Mouse (Mus musculus): ENCODE measurements around the gene Itgbl1. TPM values are rescaled to one million over a fixed set of nuclear protein-coding genes. Genes with fewer than 3 reads are reported as not detected.
"Not testable (repeated sequence)": the region's sequence is repeated elsewhere in the genome, so short reads cannot be mapped to it uniquely, and the experiment has no call there.

The Itgbl1 gene
- 0.31 and 0.58 TPM in 2 replicates for polyA plus RNA-seq (2016; fragmentation: Nextera tagmentation; extraction: Ambion mirVana)

GRCm38 (mm10) chr14:123659921-123660385 lies at the start of gene Itgbl1:
Gene Itgbl1, plus strand, starts transcription at chr14:123659971.
- no peaks in the 10 kb centered on the region for H3K9me3 ChIP-seq (replicated peaks)
- no peak within 1 kb of the TSS for H3K4me3 ChIP-seq
- H3K27ac ChIP-seq (replicated peaks): no peak within 1 kb of the TSS
- WGBS: 26% methylated on average over 7 of the region's 7 CpGs
- no peaks in the 10 kb centered on the region for H3K36me3 ChIP-seq
- peak; percentile 38 for DNase-seq (ENCODE audit: low spot score)
- no peaks in the 10 kb centered on the region for H3K27me3 ChIP-seq (ENCODE audit: low read depth, poor library complexity, severe bottlenecking)
- H3K4me1 ChIP-seq: peaks cover 12% of the 10 kb centered on the region

GRCm38 (mm10) chr14:123622969-123623368 lies 36.8 kb upstream of the Itgbl1 start:
- Histone ChIP-seq H3K4me3 (no peak overlapping the region), H3K9me3 (replicated peaks) (no peaks in the 10 kb centered on the region), H3K27me3 (ENCODE audit: low read depth, poor library complexity, severe bottlenecking) (peaks cover 16% of the 10 kb centered on the region), H3K27ac (replicated peaks) (no peak overlapping the region; the same call in 1 of the 2 replicates), H3K4me1 (peaks cover 30% of the 10 kb centered on the region), H3K36me3 (no peaks in the 10 kb centered on the region)
- 38% methylated on average over 1 of the region's 1 CpGs for WGBS
- no peak for DNase-seq (ENCODE audit: low spot score)

- WGBS: under 1% methylated on average over 47 of the region's 47 CpGs
- peak; percentile 74 for DNase-seq (ENCODE audit: low spot score)
- H3K4me3 ChIP-seq: peak within 1 kb of the TSS; percentile 71
- H3K9me3 ChIP-seq (replicated peaks): no peaks in the 10 kb centered on the region
- no peaks in the 10 kb centered on the region for H3K36me3 ChIP-seq
- H3K27ac ChIP-seq (replicated peaks): peak within 1 kb of the TSS; percentile 90
- H3K4me1 ChIP-seq: peaks cover 26% of the 10 kb centered on the region
- peaks cover 19% of the 10 kb centered on the region for H3K27me3 ChIP-seq (ENCODE audit: low read depth, poor library complexity, severe bottlenecking)
These were observed 33.1 kb upstream of the Itgbl1 start, which contains the start of gene Nalcn for GRCm38 (mm10) chr14:123626501-123627179. Gene Nalcn, minus strand, starts transcription at chr14:123627144.

GRCm38 (mm10) chr14:123627180-123627562 lies 32.6 kb upstream of the Itgbl1 start:
- H3K4me3 ChIP-seq: peak overlapping the region; percentile 71
- H3K9me3 ChIP-seq (replicated peaks): no peaks in the 10 kb centered on the region
- H3K27me3 ChIP-seq (ENCODE audit: low read depth, poor library complexity, severe bottlenecking): peaks cover 19% of the 10 kb centered on the region
- no peaks in the 10 kb centered on the region for H3K36me3 ChIP-seq
- no peak for DNase-seq (ENCODE audit: low spot score)
- 48% methylated on average over 3 of the region's 3 CpGs for WGBS
- H3K27ac ChIP-seq (replicated peaks): peak overlapping the region; percentile 90
- H3K4me1 ChIP-seq: peaks cover 26% of the 10 kb centered on the region

GRCm38 (mm10) chr14:123661091-123661491 lies 1.3 kb downstream of the Itgbl1 start:
- H3K36me3 ChIP-seq: no peaks in the 10 kb centered on the region
- peaks cover 12% of the 10 kb centered on the region for H3K4me1 ChIP-seq
- WGBS: 29% methylated on average over 20 of the region's 20 CpGs
- no peak overlapping the region for H3K4me3 ChIP-seq
- no peak overlapping the region for H3K27ac ChIP-seq (replicated peaks)
- peak; percentile 72 for DNase-seq (ENCODE audit: low spot score)
- no peaks in the 10 kb centered on the region for H3K27me3 ChIP-seq (ENCODE audit: low read depth, poor library complexity, severe bottlenecking)
- H3K9me3 ChIP-seq (replicated peaks): no peaks in the 10 kb centered on the region

GRCm38 (mm10) chr14:123662386-123662785 lies 2.6 kb downstream of the Itgbl1 start:
- WGBS: 79% methylated on average over 1 of the region's 1 CpGs

GRCm38 (mm10) chr14:123663206-123663605 lies 3.4 kb downstream of the Itgbl1 start:
- H3K4me3 ChIP-seq: no peak overlapping the region
- H3K9me3 ChIP-seq (replicated peaks): no peaks in the 10 kb centered on the region
- no peaks in the 10 kb centered on the region for H3K36me3 ChIP-seq
- no peak for DNase-seq (ENCODE audit: low spot score)
- no peak overlapping the region for H3K27ac ChIP-seq (replicated peaks)
- peaks cover 12% of the 10 kb centered on the region for H3K4me1 ChIP-seq
- H3K27me3 ChIP-seq (ENCODE audit: low read depth, poor library complexity, severe bottlenecking): no peaks in the 10 kb centered on the region

More at GRCm38 (mm10) chr14:123662386-123662785, 2.6 kb downstream of the Itgbl1 start:
- Histone ChIP-seq H3K36me3 (no peaks in the 10 kb centered on the region), H3K27ac (replicated peaks) (no peak overlapping the region), H3K27me3 (ENCODE audit: low read depth, poor library complexity, severe bottlenecking) (no peaks in the 10 kb centered on the region), H3K9me3 (replicated peaks) (no peaks in the 10 kb centered on the region), H3K4me3 (no peak overlapping the region), H3K4me1 (peaks cover 12% of the 10 kb centered on the region)
- no peak for DNase-seq (ENCODE audit: low spot score)

GRCm38 (mm10) chr14:123664451-123664850 lies 4.7 kb downstream of the Itgbl1 start:
- Histone ChIP-seq H3K27ac (replicated peaks) (no peak overlapping the region), H3K36me3 (no peaks in the 10 kb centered on the region), H3K4me3 (no peak overlapping the region), H3K9me3 (replicated peaks) (no peaks in the 10 kb centered on the region), H3K27me3 (ENCODE audit: low read depth, poor library complexity, severe bottlenecking) (no peaks in the 10 kb centered on the region), H3K4me1 (peaks cover 12% of the 10 kb centered on the region)
- DNase-seq (ENCODE audit: low spot score): no peak

GRCm38 (mm10) chr14:123671076-123671475 lies 11.3 kb downstream of the Itgbl1 start:
- H3K4me3 ChIP-seq; H3K27ac ChIP-seq (replicated peaks); H3K36me3 ChIP-seq; H3K4me1 ChIP-seq; H3K27me3 ChIP-seq (ENCODE audit: low read depth, poor library complexity, severe bottlenecking); DNase-seq (ENCODE audit: low spot score); H3K9me3 ChIP-seq (replicated peaks): not testable (repeated sequence)
- WGBS: 84% methylated on average over 21 of the region's 21 CpGs

GRCm38 (mm10) chr14:123678091-123678490 lies 18.3 kb downstream of the Itgbl1 start:
- Histone ChIP-seq H3K4me3 (no peak overlapping the region), H3K4me1 (no peaks in the 10 kb centered on the region), H3K9me3 (replicated peaks) (no peaks in the 10 kb centered on the region), H3K36me3 (no peaks in the 10 kb centered on the region), H3K27me3 (ENCODE audit: low read depth, poor library complexity, severe bottlenecking) (no peaks in the 10 kb centered on the region), H3K27ac (replicated peaks) (no peak overlapping the region)
- DNase-seq (ENCODE audit: low spot score): no peak
- 78% methylated on average over 2 of the region's 2 CpGs for WGBS

- H3K36me3 ChIP-seq: no peaks in the 10 kb centered on the region
- no peaks in the 10 kb centered on the region for H3K27me3 ChIP-seq (ENCODE audit: low read depth, poor library complexity, severe bottlenecking)
- H3K9me3 ChIP-seq (replicated peaks): no peaks in the 10 kb centered on the region
- DNase-seq (ENCODE audit: low spot score): no peak
- H3K27ac ChIP-seq (replicated peaks): no peak overlapping the region
- H3K4me3 ChIP-seq: no peak overlapping the region
- no peaks in the 10 kb centered on the region for H3K4me1 ChIP-seq
These were observed 55.0 kb downstream of the Itgbl1 start for GRCm38 (mm10) chr14:123714751-123715150.

- Histone ChIP-seq H3K4me3 (no peak overlapping the region), H3K27ac (replicated peaks) (no peak overlapping the region), H3K4me1 (no peaks in the 10 kb centered on the region), H3K9me3 (replicated peaks) (no peaks in the 10 kb centered on the region), H3K36me3 (no peaks in the 10 kb centered on the region), H3K27me3 (ENCODE audit: low read depth, poor library complexity, severe bottlenecking) (no peaks in the 10 kb centered on the region)
- WGBS: 84% methylated on average over 1 of the region's 1 CpGs
- no peak for DNase-seq (ENCODE audit: low spot score)
These were observed 82.3 kb downstream of the Itgbl1 start for GRCm38 (mm10) chr14:123742055-123742454.

GRCm38 (mm10) chr14:123751017-123751416 lies 91.2 kb downstream of the Itgbl1 start:
- Histone ChIP-seq H3K4me1 (no peaks in the 10 kb centered on the region), H3K36me3 (no peaks in the 10 kb centered on the region), H3K27ac (replicated peaks) (no peak overlapping the region), H3K27me3 (ENCODE audit: low read depth, poor library complexity, severe bottlenecking) (no peaks in the 10 kb centered on the region), H3K4me3 (no peak overlapping the region), H3K9me3 (replicated peaks) (no peaks in the 10 kb centered on the region)
- 48% methylated on average over 1 of the region's 1 CpGs for WGBS
- DNase-seq (ENCODE audit: low spot score): no peak

Measured in midbrain, embryonic 10.5 days (tissue).